Mouse (Mus musculus): ENCODE measurements around the gene Arhgef28. TPM values are rescaled to one million over a fixed set of nuclear protein-coding genes. Genes with fewer than 3 reads are reported as not detected.
A peak's percentile ranks its signal among the peaks of the same experiment; 100 is the strongest.

The Arhgef28 gene
- total and polyA plus RNA-seq, 2 experiments from 2014 or later = 33.9 to 38.7 TPM

DNA sequence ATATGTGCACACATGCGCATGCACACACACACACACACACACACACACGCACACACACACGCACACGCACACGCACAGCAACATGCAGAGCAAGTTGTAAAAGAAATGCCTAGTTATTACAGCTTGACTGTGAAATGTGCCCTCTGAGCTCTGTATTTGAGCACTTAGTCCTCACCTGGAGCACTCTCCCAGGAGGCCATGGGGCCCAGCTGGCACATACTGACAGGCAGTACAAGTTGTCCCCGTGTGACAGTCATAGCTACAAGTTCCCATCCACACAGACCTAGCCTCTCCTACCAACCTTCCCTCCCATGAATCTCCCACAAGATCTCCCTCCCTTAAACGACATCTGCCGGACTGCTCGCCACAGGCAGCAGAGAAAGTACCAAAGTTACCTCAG is 205.4 kb downstream of the Arhgef28 start:
- ATAC-seq = no peak
- WGBS = 89% methylated on average over 9 of the region's 9 CpGs
- Histone ChIP-seq H3K36me3 (ENCODE audit: insufficient read depth) (no peaks in the 10 kb centered on the region), H3K9me3 (ENCODE audit: low read length) (no peaks in the 10 kb centered on the region), H3K4me1 (ENCODE audit: insufficient read depth) (no peaks in the 10 kb centered on the region; the same call in 1 of the 2 replicates), H3K27me3 (ENCODE audit: insufficient read depth, low read length) (no peaks in the 10 kb centered on the region), H3K9ac (no peak overlapping the region), H3K4me2 (ENCODE audit: low read depth) (no peak overlapping the region), H3K27ac (ENCODE audit: low read depth, low read length) (no peak overlapping the region), H3K4me3 (ENCODE audit: low read depth, low read length) (no peak overlapping the region)
- DNase-seq = no peak
- TF ChIP-seq CTCF (IDR thresholded peaks at IDR 0.05; ENCODE audit: low read depth) = no peak

DNA sequence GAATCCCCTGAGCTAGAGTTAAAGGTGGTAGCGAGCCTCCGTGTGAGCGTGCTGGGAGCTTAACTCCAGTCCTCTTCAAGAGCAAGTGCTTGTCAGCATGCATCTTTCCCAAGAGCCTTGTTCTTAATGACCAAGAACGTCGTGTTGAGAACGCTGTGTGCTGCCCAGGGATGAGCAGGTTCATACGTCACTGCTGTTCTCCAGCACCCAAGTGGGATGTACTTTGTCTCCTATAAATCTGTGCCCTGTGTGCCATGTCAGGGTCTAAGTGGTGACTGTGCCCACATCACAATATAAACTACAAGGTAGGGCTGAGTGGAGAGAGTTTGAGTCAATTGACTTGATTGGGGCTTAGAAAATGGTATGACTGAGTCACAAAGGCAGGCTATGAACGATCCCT is 207.1 kb downstream of the Arhgef28 start:
- no peaks in the 10 kb centered on the region for H3K9me3 ChIP-seq (ENCODE audit: low read length)
- H3K4me2 ChIP-seq (ENCODE audit: low read depth) = no peak overlapping the region
- no peak for TF ChIP-seq CTCF (IDR thresholded peaks at IDR 0.05; ENCODE audit: low read depth)
- no peak overlapping the region for H3K9ac ChIP-seq
- no peaks in the 10 kb centered on the region for H3K4me1 ChIP-seq (ENCODE audit: insufficient read depth)
- WGBS = 80% methylated on average over 8 of the region's 8 CpGs
- ATAC-seq (no peak), DNase-seq (no peak)
- no peak overlapping the region for H3K27ac ChIP-seq (ENCODE audit: low read depth, low read length)
- H3K36me3 ChIP-seq (ENCODE audit: insufficient read depth) = no peaks in the 10 kb centered on the region
- no peak overlapping the region for H3K4me3 ChIP-seq (ENCODE audit: low read depth, low read length)
- no peaks in the 10 kb centered on the region for H3K27me3 ChIP-seq (ENCODE audit: insufficient read depth, low read length)

DNA sequence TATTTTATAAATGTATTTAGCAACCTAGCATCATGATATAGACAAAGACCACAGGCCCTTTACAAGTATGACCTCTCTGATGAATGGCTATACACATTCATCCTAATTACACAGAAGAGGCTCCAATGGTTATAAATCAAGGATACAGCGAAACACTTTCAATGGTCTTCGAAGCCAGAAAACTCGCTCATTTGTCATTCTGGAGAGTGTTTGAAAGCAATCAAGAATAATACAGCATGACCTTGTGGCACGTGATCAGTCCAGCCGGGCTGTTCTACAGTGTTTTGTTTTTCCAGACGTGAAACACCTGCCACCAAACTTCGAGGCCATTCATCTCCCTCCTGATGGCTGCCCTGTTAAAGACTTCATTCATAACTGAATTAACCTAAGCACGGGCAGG is 207.7 kb downstream of the Arhgef28 start:
- no peaks in the 10 kb centered on the region for H3K36me3 ChIP-seq (ENCODE audit: insufficient read depth)
- DNase-seq (no peak), ATAC-seq (no peak)
- no peak for TF ChIP-seq CTCF (IDR thresholded peaks at IDR 0.05; ENCODE audit: low read depth)
- H3K4me1 ChIP-seq (ENCODE audit: insufficient read depth) = no peaks in the 10 kb centered on the region
- no peak overlapping the region for H3K27ac ChIP-seq (ENCODE audit: low read depth, low read length)
- 34% methylated on average over 8 of the region's 8 CpGs for WGBS
- H3K4me2 ChIP-seq (ENCODE audit: low read depth) = no peak overlapping the region
- no peaks in the 10 kb centered on the region for H3K9me3 ChIP-seq (ENCODE audit: low read length)
- no peak overlapping the region for H3K9ac ChIP-seq
- H3K4me3 ChIP-seq (ENCODE audit: low read depth, low read length) = no peak overlapping the region
- no peaks in the 10 kb centered on the region for H3K27me3 ChIP-seq (ENCODE audit: insufficient read depth, low read length)

DNA sequence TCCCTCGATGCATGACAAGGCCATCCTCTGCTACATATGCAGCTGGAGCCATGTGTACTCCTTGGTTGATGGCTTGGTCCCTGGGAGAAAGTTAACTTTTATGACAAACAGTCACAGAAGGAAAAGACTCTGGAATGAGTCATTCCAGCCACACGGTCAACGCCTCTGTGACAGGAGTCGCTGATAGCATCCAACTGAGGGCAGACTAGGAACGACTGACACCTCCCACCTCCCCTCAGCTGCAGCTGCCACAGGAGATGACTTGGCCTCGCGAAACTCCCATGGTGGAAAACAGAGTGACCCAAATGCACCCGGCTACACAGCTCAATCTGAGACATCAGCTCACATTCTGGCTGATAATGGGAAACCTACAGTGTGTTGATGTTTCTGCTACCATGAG is 215.3 kb downstream of the Arhgef28 start:
- WGBS = 86% methylated on average over 8 of the region's 8 CpGs
- no peak for TF ChIP-seq CTCF (IDR thresholded peaks at IDR 0.05; ENCODE audit: low read depth)

DNA sequence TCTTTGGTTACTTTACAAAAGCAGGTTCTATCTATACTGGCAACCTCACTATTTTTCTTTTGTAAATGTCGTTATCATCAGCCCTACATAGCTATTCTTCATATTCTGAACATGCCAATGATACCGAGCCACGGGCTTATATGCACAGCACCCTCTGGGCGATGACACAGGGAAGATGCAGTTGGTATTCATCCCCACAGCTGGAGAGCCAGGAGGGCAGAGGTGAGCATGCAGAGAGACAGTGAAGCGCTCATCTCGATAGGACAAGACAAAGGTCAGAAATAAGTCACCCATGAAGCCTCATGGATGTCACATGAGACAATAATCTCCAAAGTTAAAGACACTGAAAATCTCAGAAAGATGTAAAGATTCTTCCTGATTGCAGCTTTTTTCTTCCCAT is 217.4 kb downstream of the Arhgef28 start:
- 89% methylated on average over 6 of the region's 6 CpGs for WGBS
- H3K4me3 ChIP-seq (ENCODE audit: low read depth, low read length) = no peak overlapping the region
- ATAC-seq = no peak
- H3K9ac ChIP-seq = no peak overlapping the region
- no peak overlapping the region for H3K27ac ChIP-seq (ENCODE audit: low read depth, low read length)
- H3K4me2 ChIP-seq (ENCODE audit: low read depth) = no peak overlapping the region
- no peaks in the 10 kb centered on the region for H3K4me1 ChIP-seq (ENCODE audit: insufficient read depth)
- no peaks in the 10 kb centered on the region for H3K27me3 ChIP-seq (ENCODE audit: insufficient read depth, low read length)
- no peaks in the 10 kb centered on the region for H3K36me3 ChIP-seq (ENCODE audit: insufficient read depth)
- no peak for DNase-seq
- no peaks in the 10 kb centered on the region for H3K9me3 ChIP-seq (ENCODE audit: low read length)
- no peak for TF ChIP-seq CTCF (IDR thresholded peaks at IDR 0.05; ENCODE audit: low read depth)

More for the DNA sequence above, 215.3 kb downstream of the Arhgef28 start:
- H3K4me1 ChIP-seq (ENCODE audit: insufficient read depth) = no peaks in the 10 kb centered on the region
- H3K9ac ChIP-seq = no peak overlapping the region
- ATAC-seq = no peak
- H3K36me3 ChIP-seq (ENCODE audit: insufficient read depth) = no peaks in the 10 kb centered on the region
- no peaks in the 10 kb centered on the region for H3K9me3 ChIP-seq (ENCODE audit: low read length)
- no peaks in the 10 kb centered on the region for H3K27me3 ChIP-seq (ENCODE audit: insufficient read depth, low read length)
- no peak for DNase-seq
- H3K27ac ChIP-seq (ENCODE audit: low read depth, low read length) = no peak overlapping the region
- H3K4me2 ChIP-seq (ENCODE audit: low read depth) = no peak overlapping the region
- H3K4me3 ChIP-seq (ENCODE audit: low read depth, low read length) = no peak overlapping the region

DNA sequence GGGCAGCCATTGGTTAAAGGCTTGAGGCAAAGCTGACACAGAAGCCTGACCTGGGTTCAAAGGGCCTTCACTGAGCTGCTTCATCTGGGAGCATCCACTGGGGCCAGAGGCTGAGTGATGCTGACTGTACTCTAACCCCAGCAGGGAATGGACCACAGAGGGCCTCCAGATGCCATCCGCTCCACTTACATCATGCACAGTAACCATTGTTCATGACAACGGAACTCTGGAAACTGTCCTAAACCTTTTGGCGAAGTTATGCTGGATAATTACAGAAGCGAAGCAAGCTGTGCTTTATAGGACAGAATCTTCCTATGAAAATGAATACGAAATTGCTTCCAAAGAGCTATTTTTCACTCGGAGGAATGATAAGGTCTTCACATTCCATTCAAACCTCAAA is 219.5 kb downstream of the Arhgef28 start:
- peak; percentile 51 for DNase-seq
- WGBS = 67% methylated on average over 6 of the region's 6 CpGs
- H3K27ac ChIP-seq (ENCODE audit: low read depth, low read length) = no peak overlapping the region
- no peaks in the 10 kb centered on the region for H3K36me3 ChIP-seq (ENCODE audit: insufficient read depth)
- no peaks in the 10 kb centered on the region for H3K27me3 ChIP-seq (ENCODE audit: insufficient read depth, low read length)
- H3K4me3 ChIP-seq (ENCODE audit: low read depth, low read length) = no peak overlapping the region
- H3K4me1 ChIP-seq (ENCODE audit: insufficient read depth) = no peaks in the 10 kb centered on the region
- H3K4me2 ChIP-seq (ENCODE audit: low read depth) = no peak overlapping the region
- no peak overlapping the region for H3K9ac ChIP-seq
- ATAC-seq = peak; percentile 32; the same call in 1 of the 2 replicates
- H3K9me3 ChIP-seq (ENCODE audit: low read length) = no peaks in the 10 kb centered on the region
- TF ChIP-seq CTCF (IDR thresholded peaks at IDR 0.05; ENCODE audit: low read depth) = no peak

DNA sequence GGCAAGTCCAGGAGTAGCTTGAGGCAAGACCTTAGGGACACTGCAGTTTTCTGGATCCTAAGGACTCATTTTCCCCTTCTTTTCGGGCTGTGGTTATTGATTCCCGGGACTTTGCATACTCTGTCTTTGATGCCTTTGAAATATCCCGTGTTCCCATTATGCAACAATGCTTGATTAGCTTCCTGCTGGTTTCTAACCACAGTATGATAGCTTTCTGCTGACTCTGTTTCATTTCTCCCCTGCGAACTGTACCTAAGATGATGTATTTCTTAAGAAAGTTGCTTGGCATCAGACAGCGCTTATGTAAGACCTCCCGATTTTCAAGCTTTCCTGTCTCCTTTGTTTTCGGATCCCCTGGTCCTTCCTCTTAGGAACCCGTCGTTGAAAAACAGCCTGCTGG is 229.1 kb downstream of the Arhgef28 start:
- Histone ChIP-seq H3K36me3 (ENCODE audit: insufficient read depth) (no peaks in the 10 kb centered on the region), H3K27ac (ENCODE audit: low read depth, low read length) (no peak overlapping the region), H3K4me2 (ENCODE audit: low read depth) (no peak overlapping the region), H3K4me3 (ENCODE audit: low read depth, low read length) (no peak overlapping the region), H3K4me1 (ENCODE audit: insufficient read depth) (no peaks in the 10 kb centered on the region), H3K27me3 (ENCODE audit: insufficient read depth, low read length) (no peaks in the 10 kb centered on the region), H3K9ac (no peak overlapping the region), H3K9me3 (ENCODE audit: low read length) (no peaks in the 10 kb centered on the region)
- ATAC-seq = no peak
- no peak for TF ChIP-seq CTCF (IDR thresholded peaks at IDR 0.05; ENCODE audit: low read depth)
- WGBS = 77% methylated on average over 9 of the region's 9 CpGs
- no peak for DNase-seq

DNA sequence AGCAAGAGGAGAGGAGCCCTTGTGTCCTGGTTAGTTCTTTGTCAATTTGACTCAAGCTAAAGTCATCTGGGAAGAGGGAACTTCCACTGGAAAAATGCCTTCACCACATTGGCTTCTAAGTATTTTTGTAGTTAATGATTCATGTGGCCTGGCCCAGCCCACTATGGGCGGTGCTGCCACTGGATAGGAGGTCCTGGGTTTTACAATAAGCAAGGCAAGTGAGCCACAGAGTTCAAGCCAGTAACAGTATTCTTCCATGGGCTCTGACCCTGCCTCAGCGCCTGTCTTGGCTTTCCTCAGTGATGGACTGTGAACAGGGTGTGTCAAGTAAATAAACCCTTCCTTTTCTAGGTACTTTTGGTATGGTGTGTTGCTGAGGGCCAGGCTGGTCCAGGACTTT is 229.6 kb downstream of the Arhgef28 start:
- Histone ChIP-seq H3K36me3 (ENCODE audit: insufficient read depth) (no peaks in the 10 kb centered on the region), H3K9ac (no peak overlapping the region), H3K27ac (ENCODE audit: low read depth, low read length) (no peak overlapping the region), H3K4me1 (ENCODE audit: insufficient read depth) (no peaks in the 10 kb centered on the region), H3K9me3 (ENCODE audit: low read length) (no peaks in the 10 kb centered on the region), H3K4me2 (ENCODE audit: low read depth) (no peak overlapping the region), H3K4me3 (ENCODE audit: low read depth, low read length) (no peak overlapping the region), H3K27me3 (ENCODE audit: insufficient read depth, low read length) (no peaks in the 10 kb centered on the region)
- DNase-seq = no peak
- no peak for TF ChIP-seq CTCF (IDR thresholded peaks at IDR 0.05; ENCODE audit: low read depth)
- 89% methylated on average over 2 of the region's 2 CpGs for WGBS
- no peak for ATAC-seq

All from forebrain, postnatal 0 days (tissue).